Mouse (Mus musculus): Measurements from ENCODE around the gene Nemf.
A peak's percentile ranks its signal among the peaks of the same experiment; 100 is the strongest.

The Nemf gene

GRCm38 (mm10) chr12:69304051-69304450 lies 52.9 kb downstream of the Nemf start:
- DNase-seq (ENCODE audit: low read depth): peak; percentile 65

GRCm38 (mm10) chr12:69302171-69302570 lies 54.8 kb downstream of the Nemf start:
- no peak for DNase-seq (ENCODE audit: low read depth)

- no peak for DNase-seq (ENCODE audit: low read depth)
Measured at GRCm38 (mm10) chr12:69300391-69300790, 56.6 kb downstream of the Nemf start.

GRCm38 (mm10) chr12:69299831-69300230 lies 57.1 kb downstream of the Nemf start:
- no peak for DNase-seq (ENCODE audit: low read depth)

GRCm38 (mm10) chr12:69299231-69299630 lies 57.7 kb downstream of the Nemf start:
- DNase-seq (ENCODE audit: low read depth): no peak

GRCm38 (mm10) chr12:69298281-69298680 lies 58.7 kb downstream of the Nemf start:
- DNase-seq (ENCODE audit: low read depth): peak; percentile 34

- DNase-seq (ENCODE audit: low read depth): peak; percentile 58
Measured at GRCm38 (mm10) chr12:69297411-69298150, 59.4 kb downstream of the Nemf start.

GRCm38 (mm10) chr12:69296511-69297410 lies 60.2 kb downstream of the Nemf start, which contains the start of gene Klhdc2:
Gene Klhdc2 (plus strand): TSS chr12:69296681.
- peak; percentile 91 for DNase-seq (ENCODE audit: low read depth)

- DNase-seq (ENCODE audit: low read depth): peak; percentile 26
Measured at GRCm38 (mm10) chr12:69295651-69296050, 61.3 kb downstream of the Nemf start.

GRCm38 (mm10) chr12:69294936-69295335 lies 62.0 kb downstream of the Nemf start:
- DNase-seq (ENCODE audit: low read depth): no peak

GRCm38 (mm10) chr12:69293815-69294214 lies 63.1 kb downstream of the Nemf start:
- no peak for DNase-seq (ENCODE audit: low read depth)

GRCm38 (mm10) chr12:69292401-69292800 lies 64.6 kb downstream of the Nemf start:
- no peak for DNase-seq (ENCODE audit: low read depth)

GRCm38 (mm10) chr12:69288699-69289098 lies 68.3 kb downstream of the Nemf start:
- no peak for DNase-seq (ENCODE audit: low read depth)

- no peak for DNase-seq (ENCODE audit: low read depth)
Measured at GRCm38 (mm10) chr12:69287535-69287934, 69.4 kb downstream of the Nemf start.

- no peak for DNase-seq (ENCODE audit: low read depth)
Measured at GRCm38 (mm10) chr12:69283146-69283545, 73.8 kb downstream of the Nemf start.

GRCm38 (mm10) chr12:69280915-69281314 lies 76.0 kb downstream of the Nemf start:
- no peak for DNase-seq (ENCODE audit: low read depth)

GRCm38 (mm10) chr12:69279931-69280469 lies 77.0 kb downstream of the Nemf start:
- DNase-seq (ENCODE audit: low read depth): peak; percentile 77

- DNase-seq (ENCODE audit: low read depth): no peak
Measured at GRCm38 (mm10) chr12:69268956-69269355, 88.0 kb downstream of the Nemf start.

GRCm38 (mm10) chr12:69267956-69268632 lies 88.9 kb downstream of the Nemf start:
- DNase-seq (ENCODE audit: low read depth): no peak

- no peak for DNase-seq (ENCODE audit: low read depth)
Measured at GRCm38 (mm10) chr12:69265031-69265430, 91.9 kb downstream of the Nemf start.

- DNase-seq (ENCODE audit: low read depth): no peak
Measured at GRCm38 (mm10) chr12:69262251-69262650, 94.7 kb downstream of the Nemf start.
